Mouse (Mus musculus): Measurements from ENCODE around the gene Faah. TPM values are rescaled to one million over a fixed set of nuclear protein-coding genes. Genes with fewer than 3 reads are reported as not detected.
A peak's percentile ranks its signal among the peaks of the same experiment; 100 is the strongest.

Gene Faah
- polyA plus RNA-seq, 1 experiment from 2014 or later = 48.2 TPM

GRCm38 (mm10) chr4:115994662-115995375 is 22.9 kb downstream of the Faah start:
- no peak; the same call in 1 of the 2 replicates for ATAC-seq
- WGBS = 83% methylated on average over 16 of the region's 16 CpGs

GRCm38 (mm10) chr4:115989382-115989781 is 28.3 kb downstream of the Faah start:
- no peaks in the 10 kb centered on the region; the same call in 1 of the 2 replicates for H3K4me1 ChIP-seq (replicated peaks)
- 74% methylated on average over 7 of the region's 7 CpGs for WGBS
- no peak for ATAC-seq

More at GRCm38 (mm10) chr4:115994662-115995375, 22.9 kb downstream of the Faah start:
- Histone ChIP-seq H3K9ac (no peak overlapping the region), H3K27me3 (replicated peaks) (no peaks in the 10 kb centered on the region), H3K9me3 (no peaks in the 10 kb centered on the region), H3K4me2 (replicated peaks) (no peak overlapping the region), H3K4me3 (replicated peaks) (no peak overlapping the region), H3K36me3 (0 out of 2 replicates have a peak, but pooled peaks cover 2% of the 10 kb centered on the region), H3K27ac (no peak overlapping the region), H3K4me1 (replicated peaks) (no peaks in the 10 kb centered on the region)

GRCm38 (mm10) chr4:115987858-115988530 is 29.7 kb downstream of the Faah start:
- Histone ChIP-seq H3K36me3 (no peaks in the 10 kb centered on the region), H3K9ac (no peak overlapping the region), H3K9me3 (no peaks in the 10 kb centered on the region), H3K4me2 (replicated peaks) (no peak overlapping the region), H3K4me3 (replicated peaks) (no peak overlapping the region), H3K4me1 (replicated peaks) (peaks cover 2% of the 10 kb centered on the region; the same call in 1 of the 2 replicates), H3K27me3 (replicated peaks) (peaks cover 3% of the 10 kb centered on the region; the same call in 1 of the 2 replicates), H3K27ac (no peak overlapping the region)
- peak; percentile 74 for ATAC-seq
- 68% methylated on average over 5 of the region's 5 CpGs for WGBS

More at GRCm38 (mm10) chr4:115989382-115989781, 28.3 kb downstream of the Faah start:
- Histone ChIP-seq H3K9me3 (no peaks in the 10 kb centered on the region), H3K4me2 (replicated peaks) (no peak overlapping the region), H3K36me3 (no peaks in the 10 kb centered on the region), H3K9ac (no peak overlapping the region), H3K4me3 (replicated peaks) (no peak overlapping the region), H3K27ac (no peak overlapping the region), H3K27me3 (replicated peaks) (no peaks in the 10 kb centered on the region; the same call in 1 of the 2 replicates)

GRCm38 (mm10) chr4:115987436-115987835 is 30.3 kb downstream of the Faah start:
- H3K4me2 ChIP-seq (replicated peaks) = no peak overlapping the region
- peak; percentile 46; the same call in 1 of the 2 replicates for ATAC-seq
- peaks cover 3% of the 10 kb centered on the region; the same call in 1 of the 2 replicates for H3K27me3 ChIP-seq (replicated peaks)
- H3K4me1 ChIP-seq (replicated peaks) = peaks cover 2% of the 10 kb centered on the region; the same call in 1 of the 2 replicates
- H3K27ac ChIP-seq = 0 out of 2 replicates have a peak overlapping the region, but pooled peaks have one; percentile 4
- no peaks in the 10 kb centered on the region for H3K9me3 ChIP-seq
- H3K9ac ChIP-seq = no peak overlapping the region
- no peak overlapping the region for H3K4me3 ChIP-seq (replicated peaks)
- 71% methylated on average over 1 of the region's 1 CpGs for WGBS
- no peaks in the 10 kb centered on the region for H3K36me3 ChIP-seq

GRCm38 (mm10) chr4:115984967-115985366 is 32.8 kb downstream of the Faah start:
- Histone ChIP-seq H3K4me2 (replicated peaks) (no peak overlapping the region), H3K4me3 (replicated peaks) (no peak overlapping the region), H3K9me3 (no peaks in the 10 kb centered on the region), H3K9ac (no peak overlapping the region), H3K36me3 (no peaks in the 10 kb centered on the region), H3K27me3 (replicated peaks) (peaks cover 20% of the 10 kb centered on the region), H3K4me1 (replicated peaks) (peaks cover 2% of the 10 kb centered on the region; the same call in 1 of the 2 replicates), H3K27ac (no peak overlapping the region)
- no peak for ATAC-seq
- WGBS = 34% methylated on average over 8 of the region's 8 CpGs

GRCm38 (mm10) chr4:115984111-115984510 is 33.6 kb downstream of the Faah start:
- Histone ChIP-seq H3K27me3 (replicated peaks) (peaks cover 27% of the 10 kb centered on the region), H3K36me3 (no peaks in the 10 kb centered on the region), H3K9me3 (no peaks in the 10 kb centered on the region), H3K4me3 (replicated peaks) (no peak overlapping the region), H3K27ac (no peak overlapping the region), H3K9ac (peak overlapping the region; percentile 23; the same call in 1 of the 2 replicates), H3K4me1 (replicated peaks) (peaks cover 7% of the 10 kb centered on the region), H3K4me2 (replicated peaks) (peak overlapping the region; percentile 36)
- 0 out of 2 replicates have a peak, but pooled peaks have one; percentile 14 for ATAC-seq
- WGBS = 3% methylated on average over 13 of the region's 13 CpGs

GRCm38 (mm10) chr4:115980676-115981075 is 37.0 kb downstream of the Faah start:
- no peaks in the 10 kb centered on the region for H3K36me3 ChIP-seq
- under 1% methylated on average over 8 of the region's 8 CpGs for WGBS
- no peak overlapping the region for H3K9ac ChIP-seq
- H3K4me2 ChIP-seq (replicated peaks) = no peak overlapping the region
- no peak overlapping the region for H3K27ac ChIP-seq
- H3K4me1 ChIP-seq (replicated peaks) = peaks cover 7% of the 10 kb centered on the region
- peaks cover 61% of the 10 kb centered on the region for H3K27me3 ChIP-seq (replicated peaks)
- H3K9me3 ChIP-seq = no peaks in the 10 kb centered on the region
- no peak; the same call in 1 of the 2 replicates for ATAC-seq
- no peak overlapping the region for H3K4me3 ChIP-seq (replicated peaks)

GRCm38 (mm10) chr4:115979437-115979836 is 38.3 kb downstream of the Faah start:
- H3K27me3 ChIP-seq (replicated peaks) = peaks cover 70% of the 10 kb centered on the region
- peak overlapping the region; percentile 65 for H3K4me2 ChIP-seq (replicated peaks)
- peak overlapping the region; percentile 13; the same call in 1 of the 2 replicates for H3K9ac ChIP-seq
- 0 out of 2 replicates have a peak, but pooled peaks have one; percentile 38 for ATAC-seq
- H3K4me3 ChIP-seq (replicated peaks) = peak overlapping the region; percentile 28
- H3K36me3 ChIP-seq = no peaks in the 10 kb centered on the region
- WGBS = under 1% methylated on average over 39 of the region's 39 CpGs
- H3K9me3 ChIP-seq = no peaks in the 10 kb centered on the region
- H3K27ac ChIP-seq = no peak overlapping the region
- H3K4me1 ChIP-seq (replicated peaks) = peaks cover 7% of the 10 kb centered on the region

- H3K9me3 ChIP-seq = no peaks in the 10 kb centered on the region
- no peak for ATAC-seq
- no peak overlapping the region for H3K4me2 ChIP-seq (replicated peaks)
Measured at GRCm38 (mm10) chr4:115978911-115979310, 38.8 kb downstream of the Faah start.

GRCm38 (mm10) chr4:115972543-115972942 is 45.2 kb downstream of the Faah start:
- no peak for ATAC-seq
- 43% methylated on average over 24 of the region's 24 CpGs for WGBS
- peaks cover 68% of the 10 kb centered on the region for H3K27me3 ChIP-seq (replicated peaks)

More at GRCm38 (mm10) chr4:115978911-115979310, 38.8 kb downstream of the Faah start:
- no peak overlapping the region for H3K27ac ChIP-seq
- no peak overlapping the region for H3K9ac ChIP-seq
- H3K4me3 ChIP-seq (replicated peaks) = no peak overlapping the region
- 11% methylated on average over 4 of the region's 4 CpGs for WGBS
- peaks cover 70% of the 10 kb centered on the region for H3K27me3 ChIP-seq (replicated peaks)
- H3K36me3 ChIP-seq = no peaks in the 10 kb centered on the region
- H3K4me1 ChIP-seq (replicated peaks) = peaks cover 4% of the 10 kb centered on the region

GRCm38 (mm10) chr4:115964446-115964845 is 53.3 kb downstream of the Faah start:
- Histone ChIP-seq H3K27me3 (replicated peaks) (peaks cover 76% of the 10 kb centered on the region), H3K27ac (no peak overlapping the region), H3K9me3 (no peaks in the 10 kb centered on the region), H3K36me3 (no peaks in the 10 kb centered on the region), H3K4me1 (replicated peaks) (peaks cover 7% of the 10 kb centered on the region; the same call in 1 of the 2 replicates), H3K4me2 (replicated peaks) (no peak overlapping the region), H3K4me3 (replicated peaks) (no peak overlapping the region), H3K9ac (no peak overlapping the region)
- no peak for ATAC-seq
- WGBS = 14% methylated on average over 5 of the region's 5 CpGs

More at GRCm38 (mm10) chr4:115972543-115972942, 45.2 kb downstream of the Faah start:
- Histone ChIP-seq H3K9me3 (no peaks in the 10 kb centered on the region), H3K36me3 (no peaks in the 10 kb centered on the region), H3K4me3 (replicated peaks) (no peak overlapping the region), H3K4me2 (replicated peaks) (no peak overlapping the region), H3K9ac (no peak overlapping the region), H3K27ac (no peak overlapping the region), H3K4me1 (replicated peaks) (no peaks in the 10 kb centered on the region)

GRCm38 (mm10) chr4:115963751-115964150 is 54.0 kb downstream of the Faah start:
- whole genome bisulfite sequencing = 21% methylated on average over 6 of the region's 6 CpGs
- no peak for ATAC-seq
- no peak overlapping the region for H3K4me3 ChIP-seq (replicated peaks)
- H3K27ac ChIP-seq = no peak overlapping the region
- H3K9me3 ChIP-seq = no peaks in the 10 kb centered on the region
- H3K36me3 ChIP-seq = no peaks in the 10 kb centered on the region
- H3K4me2 ChIP-seq (replicated peaks) = no peak overlapping the region
- H3K4me1 ChIP-seq (replicated peaks) = peaks cover 7% of the 10 kb centered on the region; the same call in 1 of the 2 replicates
- H3K27me3 ChIP-seq (replicated peaks) = peaks cover 77% of the 10 kb centered on the region
- no peak overlapping the region for H3K9ac ChIP-seq

Measured in intestine, embryonic 15.5 days (tissue).